Mouse (Mus musculus) layer of hippocampus, postnatal 25 days (tissue): ENCODE results near the gene Ppil2. TPM values are rescaled to one million over a fixed set of nuclear protein-coding genes. Genes with fewer than 3 reads are reported as not detected.

Source experiments
- DNase-seq, 2 experiments: peaks; one replicate each; pipeline ENCODE4 v3.0.0; 2022; ENCODE audit warnings: mixed read lengths in 2 of 2, low spot score in 1 of 2; ENCODE audit errors: extremely low spot score in 1 of 2
- microRNA-seq, 2 experiments: library from miRNA; unstranded; fragments of <30 nt; microRNA quantifications; one replicate each; pipeline ENCODE4 v1.2.0; 2021
- total RNA-seq, 2 experiments: library from RNA; stranded (reverse); gene quantifications; 2 replicates each; pipeline ENCODE4 v1.2.3; 2021

Ppil2 gene
- total RNA-seq, 2 experiments from 2014 or later = 86.7 to 102 TPM

- DNase-seq = no peak
Observed at GRCm38 (mm10) chr16:17044320-17044719, 66.7 kb downstream of the Ppil2 start.

- DNase-seq = no peak
Observed at GRCm38 (mm10) chr16:17041417-17041816, 69.6 kb downstream of the Ppil2 start.

GRCm38 (mm10) chr16:17040716-17041115, 70.3 kb downstream of the Ppil2 start:
- DNase-seq = no peak

Small RNA genes within 50 kb of the gene (microRNA-seq; reads per million reads assigned to microRNA genes)
- 49.6 to 61.4 reads per million in 2 experiments for gene Mir130b
- 1.8 to 3.0 reads per million in 2 experiments for gene Mir301b

Other genes with a start within 250 kb of the Ppil2 start
- gene Igll1, start 247.3 kb downstream of the Ppil2 start, total RNA-seq = not detected
- 10 to 100 TPM; 61.5 to 70.4 TPM for gene Top3b, start 240.5 kb downstream of the Ppil2 start, total RNA-seq
- 1 to 10 TPM in 1 of 2 experiments, under 1 TPM in 1; 0.52 to 1.6 TPM for gene Vpreb1, start 240.4 kb downstream of the Ppil2 start, total RNA-seq
- gene Ppm1f, start 214.8 kb downstream of the Ppil2 start, total RNA-seq = 10 to 100 TPM; 43.2 to 44.0 TPM
- gene Mapk1, start 127.9 kb downstream of the Ppil2 start, total RNA-seq = 100 to 1,000 TPM; 519 to 524 TPM
- 10 to 100 TPM; 39.8 to 40.5 TPM for gene Ypel1, start 41.6 kb downstream of the Ppil2 start, total RNA-seq
- gene 2610318N02Rik, start 13.9 kb upstream of the Ppil2 start, total RNA-seq = 1 to 10 TPM in 1 of 2 experiments, not detected in 1; 1.0 TPM
- 10 to 100 TPM; 16.4 to 27.1 TPM for gene Sdf2l1, start 21.1 kb upstream of the Ppil2 start, total RNA-seq
- 10 to 100 TPM; 27.7 to 31.8 TPM for gene Ydjc, start 33.4 kb upstream of the Ppil2 start, total RNA-seq
- gene Ccdc116, start 36.0 kb upstream of the Ppil2 start, total RNA-seq = 1 to 10 TPM; 2.1 to 2.2 TPM
- gene Ube2l3, start 91.4 kb upstream of the Ppil2 start, total RNA-seq = 100 to 1,000 TPM; 149 to 162 TPM
- gene Rimbp3, start 97.3 kb upstream of the Ppil2 start, total RNA-seq = 1 to 10 TPM; 3.1 to 4.2 TPM
- 1 to 10 TPM; 4.1 to 5.7 TPM for gene Hic2, start 122.3 kb upstream of the Ppil2 start, total RNA-seq
- gene Tmem191c, start 164.8 kb upstream of the Ppil2 start, total RNA-seq = 100 to 1,000 TPM in 1 of 2 experiments, 10 to 100 TPM in 1; 83.7 to 112 TPM
- gene Serpind1, start 220.1 kb upstream of the Ppil2 start, total RNA-seq = under 1 TPM; 0.63 to 0.79 TPM